Mouse (Mus musculus): ENCODE measurements around the gene Nvl. TPM values are rescaled to one million over a fixed set of nuclear protein-coding genes. Genes with fewer than 3 reads are reported as not detected.
A peak's percentile ranks its signal among the peaks of the same experiment; 100 is the strongest.

Nvl gene
- polyA plus RNA-seq, 1 experiment from 2014 or later: 38.8 TPM

DNA sequence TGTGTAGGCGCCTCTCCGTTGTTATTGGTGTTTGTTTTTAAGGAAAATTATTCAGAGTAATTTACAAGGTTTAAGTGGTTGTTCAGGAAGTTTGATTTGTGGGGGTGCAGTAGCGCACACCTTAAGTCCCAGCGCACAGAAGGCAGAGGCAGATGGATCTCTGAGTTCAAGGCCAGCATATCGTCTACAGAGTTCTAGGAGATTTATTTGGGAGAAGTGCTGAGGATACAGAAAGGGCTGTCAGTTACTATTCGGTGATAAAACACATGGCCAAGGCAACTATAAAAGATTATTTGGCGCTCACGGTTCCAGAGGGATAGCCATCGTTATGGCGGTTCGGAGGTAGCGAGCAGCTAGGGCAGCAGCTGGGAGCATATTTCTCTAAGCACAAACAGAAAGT is 962 bp upstream of the Nvl start:
- Histone ChIP-seq H3K9ac (peak overlapping the region; percentile 82), H3K36me3 (peaks cover 19% of the 10 kb centered on the region), H3K4me3 (peak overlapping the region; percentile 76), H3K4me2 (peak overlapping the region; percentile 75), H3K9me3 (no peaks in the 10 kb centered on the region), H3K27me3 (no peaks in the 10 kb centered on the region), H3K27ac (replicated peaks) (peak overlapping the region; percentile 77), H3K4me1 (replicated peaks) (peaks cover 25% of the 10 kb centered on the region)
- 12% methylated on average over 12 of the region's 12 CpGs for WGBS
- no peak for ATAC-seq (ENCODE audit: low read depth)

DNA sequence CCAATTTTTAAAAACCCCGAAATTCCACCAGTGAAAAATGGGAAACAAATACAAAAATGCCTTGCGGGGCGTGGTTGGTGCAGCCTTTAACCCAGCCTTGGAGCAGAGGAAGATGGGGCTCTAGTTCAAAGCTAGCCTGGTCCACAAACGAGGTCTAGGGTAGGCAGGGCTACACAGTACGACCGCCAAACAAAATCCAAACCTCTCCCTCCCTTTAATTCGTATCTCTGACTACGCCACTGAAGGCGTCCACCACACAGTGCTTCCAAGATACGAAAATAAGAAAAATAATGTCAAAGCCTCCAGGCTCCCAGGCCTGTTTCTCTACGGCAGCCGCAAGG is 425 bp downstream of the Nvl start:
- Histone ChIP-seq H3K4me3 (peak overlapping the region; percentile 76), H3K27me3 (no peaks in the 10 kb centered on the region), H3K9ac (peak overlapping the region; percentile 82), H3K9me3 (no peaks in the 10 kb centered on the region), H3K4me2 (peak overlapping the region; percentile 75), H3K36me3 (peaks cover 30% of the 10 kb centered on the region), H3K4me1 (replicated peaks) (peaks cover 25% of the 10 kb centered on the region), H3K27ac (replicated peaks) (peak overlapping the region; percentile 77)
- under 1% methylated on average over 12 of the region's 12 CpGs for WGBS
- peak; percentile 48; the same call in 1 of the 2 replicates for ATAC-seq (ENCODE audit: low read depth)

DNA sequence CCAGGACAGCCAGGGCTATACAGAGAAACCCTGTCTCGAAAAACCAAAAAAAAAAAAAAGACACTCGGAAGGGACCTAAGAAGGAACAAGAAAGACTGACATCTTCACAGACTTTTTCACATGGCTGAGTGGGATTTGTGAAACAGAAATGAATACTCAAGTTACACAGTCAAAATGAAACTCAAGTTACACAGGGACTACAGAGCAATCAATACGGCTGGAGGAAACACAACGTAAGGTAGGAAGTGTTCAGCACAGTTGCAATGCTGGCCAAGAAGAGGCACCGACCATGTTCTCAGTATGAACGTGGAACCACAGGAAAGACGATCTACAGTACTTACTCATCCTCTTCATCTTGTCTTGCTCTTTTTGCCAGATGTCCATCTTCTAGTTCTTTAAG is 5.3 kb downstream of the Nvl start:
- Histone ChIP-seq H3K4me1 (replicated peaks) (peaks cover 12% of the 10 kb centered on the region), H3K9ac (no peak overlapping the region), H3K9me3 (no peaks in the 10 kb centered on the region), H3K4me3 (no peak overlapping the region), H3K27me3 (no peaks in the 10 kb centered on the region), H3K36me3 (peaks cover 71% of the 10 kb centered on the region), H3K27ac (replicated peaks) (no peak overlapping the region), H3K4me2 (no peak overlapping the region)
- WGBS: 93% methylated on average over 7 of the region's 7 CpGs
- no peak for ATAC-seq (ENCODE audit: low read depth)

GRCm38 (mm10) chr1:181131915-181132314 is 12.1 kb downstream of the Nvl start:
- Histone ChIP-seq H3K4me2 (no peak overlapping the region), H3K4me3 (no peak overlapping the region), H3K9ac (no peak overlapping the region)

GRCm38 (mm10) chr1:181126766-181127165 is 17.2 kb downstream of the Nvl start:
- ATAC-seq (ENCODE audit: low read depth): no peak
- H3K4me3 ChIP-seq: no peak overlapping the region
- no peak overlapping the region for H3K9ac ChIP-seq
- H3K27ac ChIP-seq (replicated peaks): no peak overlapping the region
- H3K27me3 ChIP-seq: no peaks in the 10 kb centered on the region
- H3K4me1 ChIP-seq (replicated peaks): no peaks in the 10 kb centered on the region
- no peak overlapping the region for H3K4me2 ChIP-seq
- H3K9me3 ChIP-seq: no peaks in the 10 kb centered on the region
- WGBS: 95% methylated on average over 9 of the region's 9 CpGs
- peaks cover 91% of the 10 kb centered on the region for H3K36me3 ChIP-seq

More at GRCm38 (mm10) chr1:181131915-181132314, 12.1 kb downstream of the Nvl start:
- Histone ChIP-seq H3K36me3 (peaks cover 89% of the 10 kb centered on the region), H3K27me3 (no peaks in the 10 kb centered on the region), H3K4me1 (replicated peaks) (no peaks in the 10 kb centered on the region), H3K9me3 (no peaks in the 10 kb centered on the region), H3K27ac (replicated peaks) (no peak overlapping the region)
- ATAC-seq (ENCODE audit: low read depth): no peak
- 94% methylated on average over 6 of the region's 6 CpGs for WGBS

GRCm38 (mm10) chr1:181125916-181126315 is 18.1 kb downstream of the Nvl start:
- H3K27me3 ChIP-seq: no peaks in the 10 kb centered on the region
- peaks cover 92% of the 10 kb centered on the region for H3K36me3 ChIP-seq
- no peaks in the 10 kb centered on the region for H3K9me3 ChIP-seq
- no peak overlapping the region for H3K4me2 ChIP-seq
- no peaks in the 10 kb centered on the region for H3K4me1 ChIP-seq (replicated peaks)
- no peak overlapping the region for H3K27ac ChIP-seq (replicated peaks)
- ATAC-seq (ENCODE audit: low read depth): no peak
- no peak overlapping the region for H3K4me3 ChIP-seq
- WGBS: 98% methylated on average over 3 of the region's 3 CpGs
- no peak overlapping the region for H3K9ac ChIP-seq

GRCm38 (mm10) chr1:181124145-181124544 is 19.9 kb downstream of the Nvl start:
- H3K4me1 ChIP-seq (replicated peaks): no peaks in the 10 kb centered on the region
- ATAC-seq (ENCODE audit: low read depth): no peak
- H3K9me3 ChIP-seq: no peaks in the 10 kb centered on the region
- no peak overlapping the region for H3K4me2 ChIP-seq
- peaks cover 90% of the 10 kb centered on the region for H3K36me3 ChIP-seq
- no peak overlapping the region for H3K27ac ChIP-seq (replicated peaks)
- H3K9ac ChIP-seq: no peak overlapping the region
- WGBS: 100% methylated on average over 2 of the region's 2 CpGs
- H3K27me3 ChIP-seq: no peaks in the 10 kb centered on the region
- H3K4me3 ChIP-seq: no peak overlapping the region

DNA sequence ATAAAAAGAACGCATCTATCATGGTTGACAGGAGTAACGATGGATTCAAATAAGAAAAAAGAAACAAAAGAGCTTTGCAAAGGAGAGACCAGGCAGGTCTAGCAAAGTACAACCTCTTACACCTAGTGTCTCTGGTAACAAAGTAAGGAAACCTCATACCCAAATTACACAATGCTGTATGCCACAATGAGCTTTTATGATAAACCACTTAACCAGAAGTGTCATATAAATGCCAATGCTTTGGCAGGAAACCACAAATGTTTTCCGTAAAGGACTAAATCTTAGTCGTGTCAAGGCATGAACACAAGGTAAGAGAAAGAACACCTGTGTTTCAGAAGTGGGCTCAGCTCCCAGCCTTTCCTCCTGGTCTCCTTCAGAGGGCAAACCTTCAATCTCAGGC is 26.9 kb downstream of the Nvl start:
- Histone ChIP-seq H3K4me2 (no peak overlapping the region), H3K27ac (replicated peaks) (no peak overlapping the region), H3K9ac (no peak overlapping the region), H3K4me3 (no peak overlapping the region), H3K9me3 (no peaks in the 10 kb centered on the region), H3K27me3 (no peaks in the 10 kb centered on the region), H3K36me3 (peaks cover 82% of the 10 kb centered on the region), H3K4me1 (replicated peaks) (no peaks in the 10 kb centered on the region)
- ATAC-seq (ENCODE audit: low read depth): no peak
- 94% methylated on average over 4 of the region's 4 CpGs for WGBS

DNA sequence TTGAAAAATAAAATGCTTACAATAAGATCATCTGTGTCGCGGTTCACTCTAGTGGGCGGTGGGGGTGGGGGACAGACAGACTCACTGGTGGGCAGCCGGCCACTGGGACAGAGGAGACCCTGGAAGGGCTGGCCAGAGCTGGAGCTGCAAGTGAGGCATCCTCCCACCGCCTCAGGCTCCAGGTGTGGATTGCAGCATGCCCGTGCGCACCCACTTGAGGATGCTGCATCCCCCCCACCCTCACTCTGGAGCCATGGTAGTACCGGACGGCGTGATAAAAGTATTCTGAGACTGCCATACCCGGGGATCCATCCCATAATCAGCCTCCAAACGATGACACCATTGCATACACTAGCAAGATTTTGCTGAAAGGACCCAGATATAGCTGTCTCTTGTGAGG is 54.0 kb downstream of the Nvl start:
- no peak for ATAC-seq (ENCODE audit: low read depth)
- no peaks in the 10 kb centered on the region for H3K27me3 ChIP-seq
- H3K4me1 ChIP-seq (replicated peaks): no peaks in the 10 kb centered on the region
- no peak overlapping the region for H3K4me2 ChIP-seq
- H3K4me3 ChIP-seq: no peak overlapping the region
- H3K36me3 ChIP-seq: peaks cover 44% of the 10 kb centered on the region
- no peak overlapping the region for H3K27ac ChIP-seq (replicated peaks)
- H3K9ac ChIP-seq: no peak overlapping the region
- no peaks in the 10 kb centered on the region for H3K9me3 ChIP-seq
- 81% methylated on average over 12 of the region's 12 CpGs for WGBS

DNA sequence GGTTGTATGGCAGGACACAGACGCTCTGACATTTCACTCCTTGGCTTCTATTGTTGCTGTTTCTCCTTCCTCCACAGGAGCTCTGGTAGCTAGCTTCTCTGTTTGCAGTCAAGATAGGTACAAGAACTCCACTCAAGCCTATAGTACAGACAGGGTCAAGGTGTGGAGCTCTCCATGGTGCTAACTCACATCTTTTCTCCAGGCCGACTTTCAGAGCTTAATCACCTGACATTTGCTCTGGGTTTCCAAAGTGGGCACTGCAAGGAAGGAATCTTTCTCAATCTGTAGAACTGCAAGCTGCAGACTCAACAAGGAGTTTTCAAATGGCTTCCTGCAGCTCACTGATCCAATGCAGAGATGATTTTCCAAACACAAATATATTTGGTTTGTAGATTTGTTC is 60.0 kb downstream of the Nvl start:
- ATAC-seq (ENCODE audit: low read depth): no peak
- H3K9ac ChIP-seq: no peak overlapping the region
- H3K9me3 ChIP-seq: no peaks in the 10 kb centered on the region

DNA sequence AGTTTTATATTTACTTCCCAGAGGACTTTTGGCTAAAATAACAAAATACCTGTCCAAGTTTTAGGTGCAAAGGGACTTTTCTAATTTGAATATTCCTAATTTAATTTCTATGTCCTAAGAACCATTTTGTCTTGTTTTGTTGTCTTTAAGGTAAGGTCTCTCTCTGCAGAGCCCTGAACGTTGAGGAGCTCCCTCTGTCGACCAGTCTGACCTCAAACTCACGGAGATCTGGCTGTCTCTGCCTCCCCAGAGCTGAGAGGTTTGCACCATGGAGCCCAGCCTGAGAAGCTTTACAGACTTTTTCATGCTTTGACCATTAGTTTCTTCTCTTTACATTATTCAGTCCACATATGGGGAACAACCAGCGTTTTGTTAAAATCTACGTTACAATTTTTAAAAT is 70.9 kb downstream of the Nvl start:
- H3K27ac ChIP-seq (replicated peaks): no peak overlapping the region
- no peaks in the 10 kb centered on the region for H3K36me3 ChIP-seq
- 49% methylated on average over 5 of the region's 5 CpGs for WGBS
- no peaks in the 10 kb centered on the region for H3K4me1 ChIP-seq (replicated peaks)
- no peak for ATAC-seq (ENCODE audit: low read depth)
- H3K27me3 ChIP-seq: no peaks in the 10 kb centered on the region
- no peaks in the 10 kb centered on the region for H3K9me3 ChIP-seq
- no peak overlapping the region for H3K9ac ChIP-seq
- H3K4me2 ChIP-seq: no peak overlapping the region
- no peak overlapping the region for H3K4me3 ChIP-seq

More for the DNA sequence above, 60.0 kb downstream of the Nvl start:
- Histone ChIP-seq H3K4me2 (no peak overlapping the region), H3K4me3 (no peak overlapping the region), H3K4me1 (replicated peaks) (no peaks in the 10 kb centered on the region), H3K27me3 (no peaks in the 10 kb centered on the region), H3K36me3 (no peaks in the 10 kb centered on the region), H3K27ac (replicated peaks) (no peak overlapping the region)
- 47% methylated on average over 2 of the region's 2 CpGs for WGBS

GRCm38 (mm10) chr1:181069671-181070070 is 74.3 kb downstream of the Nvl start:
- no peak overlapping the region for H3K4me2 ChIP-seq
- H3K27ac ChIP-seq (replicated peaks): no peak overlapping the region
- no peaks in the 10 kb centered on the region for H3K27me3 ChIP-seq
- no peaks in the 10 kb centered on the region for H3K9me3 ChIP-seq
- H3K9ac ChIP-seq: no peak overlapping the region
- H3K36me3 ChIP-seq: no peaks in the 10 kb centered on the region
- 76% methylated on average over 11 of the region's 11 CpGs for WGBS
- H3K4me3 ChIP-seq: no peak overlapping the region
- ATAC-seq (ENCODE audit: low read depth): no peak
- no peaks in the 10 kb centered on the region for H3K4me1 ChIP-seq (replicated peaks)

GRCm38 (mm10) chr1:181068344-181068743 is 75.7 kb downstream of the Nvl start:
- Histone ChIP-seq H3K9me3 (no peaks in the 10 kb centered on the region), H3K27me3 (no peaks in the 10 kb centered on the region), H3K4me2 (no peak overlapping the region), H3K36me3 (no peaks in the 10 kb centered on the region), H3K27ac (replicated peaks) (no peak overlapping the region), H3K4me3 (no peak overlapping the region), H3K4me1 (replicated peaks) (no peaks in the 10 kb centered on the region), H3K9ac (no peak overlapping the region)
- no peak for ATAC-seq (ENCODE audit: low read depth)
- 78% methylated on average over 1 of the region's 1 CpGs for WGBS
